Mouse (Mus musculus): ENCODE data around the gene Mettl21c. TPM values are rescaled to one million over a fixed set of nuclear protein-coding genes. Genes with fewer than 3 reads are reported as not detected.

Mettl21c gene
- polyA plus RNA-seq, 1 experiment from 2014 or later = 0.44 TPM

DNA sequence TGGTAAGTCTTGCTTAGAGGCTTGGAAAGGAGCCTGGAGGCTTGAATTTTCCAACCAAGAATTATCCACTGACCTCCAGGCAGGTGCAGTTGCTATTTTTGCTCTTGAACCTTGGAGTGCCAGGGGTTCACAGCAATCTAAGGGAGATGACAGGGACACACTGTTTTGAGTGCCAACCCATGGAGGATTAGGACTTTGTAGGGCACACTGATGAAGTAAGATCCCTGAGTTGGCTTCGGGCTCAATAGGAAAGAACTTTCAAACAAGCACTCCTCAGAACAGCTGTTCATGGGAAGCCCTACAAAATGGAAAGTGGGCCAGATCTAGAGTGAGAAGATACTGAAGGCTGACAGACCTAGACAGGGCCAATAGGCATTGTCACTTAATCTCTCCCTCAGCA is 2.8 kb upstream of the Mettl21c start:
- H3K9me3 ChIP-seq (replicated peaks) = no peaks in the 10 kb centered on the region
- H3K4me2 ChIP-seq = no peak overlapping the region
- H3K9ac ChIP-seq = no peak overlapping the region
- H3K4me3 ChIP-seq (replicated peaks) = no peak overlapping the region
- H3K27ac ChIP-seq = no peak overlapping the region
- WGBS = 90% methylated on average over 1 of the region's 1 CpGs
- no peaks in the 10 kb centered on the region for H3K27me3 ChIP-seq
- no peaks in the 10 kb centered on the region for H3K36me3 ChIP-seq
- H3K4me1 ChIP-seq = no peaks in the 10 kb centered on the region
- no peak for ATAC-seq (replicated peaks; ENCODE audit: low FRiP score)

GRCm38 (mm10) chr1:44015556-44015955 is 4.3 kb downstream of the Mettl21c start:
- WGBS = 88% methylated on average over 2 of the region's 2 CpGs
- no peaks in the 10 kb centered on the region for H3K27me3 ChIP-seq
- ATAC-seq (replicated peaks; ENCODE audit: low FRiP score) = no peak
- H3K36me3 ChIP-seq = no peaks in the 10 kb centered on the region
- H3K9ac ChIP-seq = no peak overlapping the region
- no peaks in the 10 kb centered on the region for H3K9me3 ChIP-seq (replicated peaks)
- no peak overlapping the region for H3K27ac ChIP-seq
- H3K4me2 ChIP-seq = no peak overlapping the region
- H3K4me3 ChIP-seq (replicated peaks) = no peak overlapping the region
- H3K4me1 ChIP-seq = no peaks in the 10 kb centered on the region

GRCm38 (mm10) chr1:44004513-44004912 is 15.3 kb downstream of the Mettl21c start:
- peaks cover 46% of the 10 kb centered on the region for H3K36me3 ChIP-seq
- no peak overlapping the region for H3K27ac ChIP-seq
- no peaks in the 10 kb centered on the region for H3K9me3 ChIP-seq (replicated peaks)
- H3K4me2 ChIP-seq = no peak overlapping the region
- H3K4me1 ChIP-seq = no peaks in the 10 kb centered on the region
- no peak overlapping the region for H3K4me3 ChIP-seq (replicated peaks)
- WGBS = 98% methylated on average over 2 of the region's 2 CpGs
- H3K9ac ChIP-seq = no peak overlapping the region
- ATAC-seq (replicated peaks; ENCODE audit: low FRiP score) = no peak
- H3K27me3 ChIP-seq = no peaks in the 10 kb centered on the region

- H3K27me3 ChIP-seq = no peaks in the 10 kb centered on the region
- WGBS = 93% methylated on average over 4 of the region's 4 CpGs
- H3K9me3 ChIP-seq (replicated peaks) = peaks cover 4% of the 10 kb centered on the region; the same call in 1 of the 2 replicates
- no peak overlapping the region for H3K9ac ChIP-seq
- H3K4me2 ChIP-seq = no peak overlapping the region
- peaks cover 70% of the 10 kb centered on the region for H3K36me3 ChIP-seq
- no peak overlapping the region for H3K27ac ChIP-seq
- ATAC-seq (replicated peaks; ENCODE audit: low FRiP score) = no peak
- no peak overlapping the region for H3K4me3 ChIP-seq (replicated peaks)
- H3K4me1 ChIP-seq = no peaks in the 10 kb centered on the region
Measured at GRCm38 (mm10) chr1:43996914-43997589, 22.8 kb downstream of the Mettl21c start.

DNA sequence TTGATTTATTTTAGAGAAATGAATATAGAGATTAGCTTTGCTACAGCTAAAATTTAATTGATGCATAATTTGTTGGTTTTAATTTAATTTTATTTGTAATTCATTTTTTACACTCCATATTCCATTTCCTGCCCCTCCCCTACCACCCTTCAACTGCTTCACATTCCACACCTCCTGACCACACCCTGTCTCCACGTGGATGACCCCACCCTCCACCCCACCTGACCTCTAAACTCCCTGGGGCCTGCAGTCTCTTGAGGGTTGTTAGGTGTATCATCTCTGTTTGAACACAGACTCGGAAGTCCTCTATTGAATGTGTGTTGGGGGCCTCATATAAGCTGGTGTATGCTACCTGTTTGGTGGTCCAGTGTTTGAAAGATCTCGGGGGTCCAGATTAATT is 48.7 kb downstream of the Mettl21c start:
- ATAC-seq (replicated peaks; ENCODE audit: low FRiP score) = no peak
- H3K9me3 ChIP-seq (replicated peaks) = no peaks in the 10 kb centered on the region
- no peak overlapping the region for H3K4me2 ChIP-seq
- peaks cover 65% of the 10 kb centered on the region for H3K36me3 ChIP-seq
- no peak overlapping the region for H3K9ac ChIP-seq
- no peaks in the 10 kb centered on the region for H3K27me3 ChIP-seq
- WGBS = 75% methylated on average over 3 of the region's 3 CpGs
- no peak overlapping the region for H3K27ac ChIP-seq
- H3K4me1 ChIP-seq = no peaks in the 10 kb centered on the region
- H3K4me3 ChIP-seq (replicated peaks) = no peak overlapping the region

DNA sequence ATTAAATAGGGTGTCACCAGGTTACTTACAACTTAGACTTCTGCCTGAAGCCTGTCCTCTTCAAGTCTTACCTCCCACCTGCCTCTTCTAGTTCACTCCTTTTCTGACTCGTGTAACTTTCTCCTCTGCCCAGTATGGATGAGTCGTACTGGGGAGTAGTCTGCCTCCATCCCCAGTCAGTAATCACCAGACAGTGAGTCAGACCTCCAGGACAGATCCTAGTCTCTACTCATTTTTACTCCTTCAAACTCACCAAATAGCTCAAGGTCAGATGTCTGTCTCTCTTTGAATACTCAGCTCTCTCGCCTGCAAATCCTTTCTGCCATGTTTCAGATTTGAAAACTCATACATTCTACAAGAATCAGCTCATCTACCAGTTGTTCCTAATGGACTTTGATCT is 50.5 kb downstream of the Mettl21c start:
- 82% methylated on average over 3 of the region's 3 CpGs for WGBS
- no peaks in the 10 kb centered on the region for H3K4me1 ChIP-seq
- no peaks in the 10 kb centered on the region for H3K9me3 ChIP-seq (replicated peaks)
- H3K4me3 ChIP-seq (replicated peaks) = no peak overlapping the region
- H3K36me3 ChIP-seq = peaks cover 62% of the 10 kb centered on the region
- no peak overlapping the region for H3K4me2 ChIP-seq
- no peak overlapping the region for H3K9ac ChIP-seq
- no peak for ATAC-seq (replicated peaks; ENCODE audit: low FRiP score)
- H3K27me3 ChIP-seq = no peaks in the 10 kb centered on the region
- H3K27ac ChIP-seq = no peak overlapping the region

DNA sequence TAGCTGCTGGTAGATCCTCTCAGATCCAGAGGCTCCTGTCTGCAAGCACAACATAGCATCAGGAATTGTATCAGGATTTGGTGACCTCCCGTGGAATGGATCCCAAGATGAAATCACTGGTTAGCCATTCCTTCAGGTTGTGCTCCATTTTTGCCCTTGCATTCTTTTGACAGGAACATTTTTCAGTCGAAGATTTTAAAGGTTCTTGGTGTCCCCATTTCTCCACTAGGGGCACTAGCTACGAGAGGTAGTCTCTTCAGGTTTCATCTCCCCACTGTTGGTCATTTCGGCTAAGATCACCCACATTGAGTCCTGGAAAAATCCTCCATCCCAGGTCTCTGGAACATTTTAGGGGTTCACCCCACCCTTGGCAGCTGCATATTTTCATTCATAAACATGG is 53.1 kb downstream of the Mettl21c start:
- WGBS = 85% methylated on average over 4 of the region's 4 CpGs
- Histone ChIP-seq H3K36me3 (peaks cover 61% of the 10 kb centered on the region), H3K4me2 (no peak overlapping the region), H3K9me3 (replicated peaks) (no peaks in the 10 kb centered on the region), H3K4me3 (replicated peaks) (no peak overlapping the region), H3K9ac (no peak overlapping the region), H3K27me3 (no peaks in the 10 kb centered on the region), H3K4me1 (no peaks in the 10 kb centered on the region), H3K27ac (no peak overlapping the region)
- ATAC-seq (replicated peaks; ENCODE audit: low FRiP score) = no peak

DNA sequence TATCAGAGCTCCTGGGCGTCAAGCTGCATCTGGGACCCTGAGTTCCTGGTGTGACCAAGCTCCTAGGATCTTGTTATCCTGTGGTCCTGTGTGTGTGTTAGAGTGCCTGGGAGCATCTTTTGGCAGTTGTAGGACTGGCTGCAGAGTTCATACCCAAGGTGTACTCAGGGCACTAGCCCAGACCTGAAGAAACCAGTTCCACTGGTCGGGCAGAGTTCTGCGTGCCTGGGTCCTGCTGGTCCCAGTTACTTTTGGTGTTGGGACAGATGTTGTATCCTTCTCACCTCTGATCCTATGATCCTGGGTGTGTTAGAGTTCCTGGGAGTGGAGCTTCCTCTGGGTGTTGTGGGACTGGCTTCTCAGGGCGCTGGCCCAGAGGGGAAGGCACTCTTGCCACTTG is 55.5 kb downstream of the Mettl21c start:
- peaks cover 59% of the 10 kb centered on the region for H3K36me3 ChIP-seq
- no peak overlapping the region for H3K27ac ChIP-seq
- H3K27me3 ChIP-seq = no peaks in the 10 kb centered on the region
- no peak overlapping the region for H3K4me3 ChIP-seq (replicated peaks)
- 93% methylated on average over 4 of the region's 4 CpGs for WGBS
- H3K9me3 ChIP-seq (replicated peaks) = no peaks in the 10 kb centered on the region
- no peak overlapping the region for H3K9ac ChIP-seq
- no peak for ATAC-seq (replicated peaks; ENCODE audit: low FRiP score)
- no peaks in the 10 kb centered on the region for H3K4me1 ChIP-seq
- no peak overlapping the region for H3K4me2 ChIP-seq

Other genes with a start within 250 kb of the Mettl21c start
- gene Uxs1, start 192.2 kb downstream of the Mettl21c start, polyA plus RNA-seq (2015; fragmentation: Nextera tagmentation; extraction: Ambion mirVana) = 26.4 and 28.0 TPM in 2 replicates
- gene Tpp2, start 86.4 kb downstream of the Mettl21c start, polyA plus RNA-seq (2015; fragmentation: Nextera tagmentation; extraction: Ambion mirVana) = 63.7 and 66.9 TPM in 2 replicates
- 0.12 and 0.14 TPM in 2 replicates for gene Gm8251, start 41.9 kb upstream of the Mettl21c start, polyA plus RNA-seq (2015; fragmentation: Nextera tagmentation; extraction: Ambion mirVana)
- 78.2 and 93.3 TPM in 2 replicates for gene Tex30, start 82.4 kb upstream of the Mettl21c start, polyA plus RNA-seq (2015; fragmentation: Nextera tagmentation; extraction: Ambion mirVana)
- 66.4 and 68.3 TPM in 2 replicates for gene Kdelc1, start 98.8 kb upstream of the Mettl21c start, polyA plus RNA-seq (2015; fragmentation: Nextera tagmentation; extraction: Ambion mirVana)
- gene Bivm, start 98.9 kb upstream of the Mettl21c start, polyA plus RNA-seq (2015; fragmentation: Nextera tagmentation; extraction: Ambion mirVana) = 19.7 and 20.8 TPM in 2 replicates
- gene Ercc5, start 127.7 kb upstream of the Mettl21c start, polyA plus RNA-seq (2015; fragmentation: Nextera tagmentation; extraction: Ambion mirVana) = 17.1 and 17.7 TPM in 2 replicates
- 0.10 and 0.24 TPM in 2 replicates for gene Mettl21e, start 198.9 kb upstream of the Mettl21c start, polyA plus RNA-seq (2015; fragmentation: Nextera tagmentation; extraction: Ambion mirVana)